Mouse (Mus musculus) embryonic fibroblast, embryonic 13.5 days (primary cell): ENCODE measurements around the gene Mpped2. TPM values are rescaled to one million over a fixed set of nuclear protein-coding genes. Genes with fewer than 3 reads are reported as not detected.

Experiments used
- H3K27ac ChIP-seq: 2 replicates; pipeline ENCODE4 v1.5.1; 2012; ENCODE audit warnings: low read length, control low read depth, inconsistent platforms; ENCODE audit not compliant: insufficient read depth
- H3K4me1 ChIP-seq: 2 replicates; pipeline ENCODE4 v1.6.1; 2011; ENCODE audit warnings: low read length; ENCODE audit not compliant: control insufficient read depth, insufficient read depth
- H3K4me3 ChIP-seq: 2 replicates; pipeline ENCODE4 v1.5.1; 2011; ENCODE audit warnings: mild to moderate bottlenecking, control low read depth, low read length; ENCODE audit not compliant: insufficient read depth
- CTCF ChIP-seq: IDR thresholded peaks from 2 replicates; pipeline ENCODE4 v1.5.1; 2011; ENCODE audit warnings: mild to moderate bottlenecking, control low read depth, low read length, moderate library complexity, borderline replicate concordance; ENCODE audit not compliant: insufficient read depth
- POLR2A ChIP-seq: IDR thresholded peaks from 2 replicates; pipeline ENCODE4 v1.6.1; 2011; ENCODE audit warnings: low read depth, mild to moderate bottlenecking, control low read depth, low read length, moderate library complexity
- polyA plus RNA-seq: library from polyadenylated mRNA; stranded (reverse); fragments of >200 nt; gene quantifications from 2 replicates; pipeline ENCODE4 v1.2.4, GENCODE M21; 2011; ENCODE audit warnings: low read depth; ENCODE audit not compliant: missing spikeins, insufficient read length

Gene Mpped2
- polyA plus RNA-seq, 1 experiment = 9.8 TPM

GRCm38 (mm10) chr2:106895326-106896023, 202.4 kb downstream of the Mpped2 start:
- Histone ChIP-seq H3K4me3 (no peak overlapping the region), H3K27ac (no peak overlapping the region), H3K4me1 (no peaks in the 10 kb centered on the region)
- TF ChIP-seq CTCF (no peak), POLR2A (no peak)

GRCm38 (mm10) chr2:106896024-106896384, 202.9 kb downstream of the Mpped2 start:
- TF ChIP-seq POLR2A = no peak
- no peak for TF ChIP-seq CTCF
- no peak overlapping the region for H3K27ac ChIP-seq
- no peak overlapping the region for H3K4me3 ChIP-seq
- H3K4me1 ChIP-seq = no peaks in the 10 kb centered on the region

- no peak for TF ChIP-seq POLR2A
- TF ChIP-seq CTCF = no peak
- Histone ChIP-seq H3K27ac (no peak overlapping the region), H3K4me1 (no peaks in the 10 kb centered on the region), H3K4me3 (no peak overlapping the region)
Observed at GRCm38 (mm10) chr2:106911951-106912480, 218.9 kb downstream of the Mpped2 start.
